Mouse (Mus musculus) forebrain, embryonic 11.5 days (tissue): ENCODE results near the gene Gm14085. TPM values are rescaled to one million over a fixed set of nuclear protein-coding genes. Genes with fewer than 3 reads are reported as not detected.
A peak's percentile ranks its signal among the peaks of the same experiment; 100 is the strongest.

Source experiments
- ATAC-seq: fragments of 200-750 bp; cut with Nextera tagmentation; replicated peaks from 2 replicates; pipeline ENCODE4 v1.8.0; 2017; ENCODE audit warnings: moderate TSS enrichment; ENCODE audit not compliant: low FRiP score
- DNase-seq: peaks from one replicate; pipeline ENCODE4 v3.0.0-alpha.2; 2017; ENCODE audit warnings: low spot score
- H3K27ac ChIP-seq: fragments of 300-500 bp; sonication (generic); 2 replicates; pipeline ENCODE4 v1.5.1; 2014; ENCODE audit warnings: low read depth, low read length
- H3K27me3 ChIP-seq: fragments of 300-500 bp; sonication (generic); 2 replicates; pipeline ENCODE4 v1.6.1; 2014; ENCODE audit warnings: mild to moderate bottlenecking, low read length, mixed read lengths; ENCODE audit not compliant: control insufficient read depth, insufficient read depth
- H3K36me3 ChIP-seq: fragments of 300-500 bp; sonication (generic); 2 replicates; pipeline ENCODE4 v1.6.1; 2014; ENCODE audit warnings: mild to moderate bottlenecking, low read length, moderate library complexity, mixed read lengths; ENCODE audit not compliant: control insufficient read depth, insufficient read depth
- H3K4me1 ChIP-seq: fragments of 300-500 bp; sonication (generic); replicated peaks from 2 replicates; pipeline ENCODE4 v1.6.1; 2014; ENCODE audit warnings: low read length, mixed read lengths; ENCODE audit not compliant: control insufficient read depth, insufficient read depth
- H3K4me2 ChIP-seq: fragments of 300-500 bp; sonication (generic); 2 replicates; pipeline ENCODE4 v1.6.1; 2014; ENCODE audit warnings: low read depth, mild to moderate bottlenecking, low read length, moderate library complexity, mixed read lengths; ENCODE audit not compliant: severe bottlenecking
- H3K4me3 ChIP-seq: fragments of 300-500 bp; sonication (generic); 2 replicates; pipeline ENCODE4 v1.5.1; 2014; ENCODE audit warnings: low read depth, low read length
- H3K9ac ChIP-seq: fragments of 300-500 bp; sonication (generic); 2 replicates; pipeline ENCODE4 v1.6.1; 2014; ENCODE audit warnings: low read length
- H3K9me3 ChIP-seq: fragments of 300-500 bp; sonication (generic); 2 replicates; pipeline ENCODE4 v1.6.1; 2016; ENCODE audit warnings: low read length, mixed read lengths; ENCODE audit not compliant: control insufficient read depth
- WGBS: fragments of 180-500 bp; shearing (Covaris S2); extraction: QIAGEN DNeasy Blood & Tissue Kit; methylation state at CpG from one replicate; pipeline ENCODE4 v1.1.7; 2014; 5-methylcytosine and 5-hydroxymethylcytosine counted together
- polyA plus RNA-seq: library from polyadenylated mRNA; unstranded; fragments of >200 nt; fragmentation: Nextera tagmentation; extraction: Ambion mirVana; gene quantifications from 2 replicates; pipeline ENCODE4 v1.2.1, GENCODE M21; 2014

Gm14085 gene
- polyA plus RNA-seq, 1 experiment from 2014 or later = not detected

- H3K27me3 ChIP-seq = no peaks in the 10 kb centered on the region
- H3K4me2 ChIP-seq = no peak overlapping the region
- no peaks in the 10 kb centered on the region for H3K9me3 ChIP-seq
- H3K9ac ChIP-seq = no peak overlapping the region
- no peak overlapping the region for H3K27ac ChIP-seq
- no peaks in the 10 kb centered on the region for H3K36me3 ChIP-seq
- no peak for ATAC-seq
- DNase-seq = no peak
- no peak overlapping the region for H3K4me3 ChIP-seq
- no peaks in the 10 kb centered on the region for H3K4me1 ChIP-seq
- WGBS = 79% methylated on average over 2 of the region's 2 CpGs
Observed at GRCm38 (mm10) chr2:122532136-122532801, 47.5 kb downstream of the Gm14085 start.

GRCm38 (mm10) chr2:122532802-122533186, 48.1 kb downstream of the Gm14085 start:
- Histone ChIP-seq H3K4me3 (no peak overlapping the region), H3K4me1 (no peaks in the 10 kb centered on the region), H3K9me3 (no peaks in the 10 kb centered on the region), H3K36me3 (no peaks in the 10 kb centered on the region), H3K4me2 (no peak overlapping the region), H3K27me3 (no peaks in the 10 kb centered on the region), H3K27ac (no peak overlapping the region), H3K9ac (no peak overlapping the region)
- ATAC-seq = no peak
- 93% methylated on average over 2 of the region's 2 CpGs for WGBS
- DNase-seq = no peak

GRCm38 (mm10) chr2:122533378-122533777, 48.6 kb downstream of the Gm14085 start:
- Histone ChIP-seq H3K4me2 (no peak overlapping the region), H3K4me3 (no peak overlapping the region), H3K4me1 (no peaks in the 10 kb centered on the region), H3K9ac (no peak overlapping the region), H3K27me3 (no peaks in the 10 kb centered on the region), H3K9me3 (no peaks in the 10 kb centered on the region), H3K27ac (no peak overlapping the region), H3K36me3 (no peaks in the 10 kb centered on the region)
- DNase-seq = no peak
- 89% methylated on average over 2 of the region's 2 CpGs for WGBS
- no peak for ATAC-seq

- no peak overlapping the region for H3K4me3 ChIP-seq
- no peak overlapping the region for H3K9ac ChIP-seq
- no peaks in the 10 kb centered on the region for H3K9me3 ChIP-seq
- no peak overlapping the region for H3K27ac ChIP-seq
- no peaks in the 10 kb centered on the region for H3K27me3 ChIP-seq
- no peak for ATAC-seq
- no peaks in the 10 kb centered on the region for H3K4me1 ChIP-seq
- no peaks in the 10 kb centered on the region for H3K36me3 ChIP-seq
- WGBS = 82% methylated on average over 2 of the region's 2 CpGs
- no peak overlapping the region for H3K4me2 ChIP-seq
- DNase-seq = no peak
Observed at GRCm38 (mm10) chr2:122534671-122535070, 49.9 kb downstream of the Gm14085 start.

GRCm38 (mm10) chr2:122558317-122558716, 73.6 kb downstream of the Gm14085 start:
- no peaks in the 10 kb centered on the region for H3K4me1 ChIP-seq
- 30% methylated on average over 2 of the region's 2 CpGs for WGBS
- ATAC-seq (no peak), DNase-seq (no peak)
- H3K4me2 ChIP-seq = no peak overlapping the region
- H3K9ac ChIP-seq = no peak overlapping the region
- no peaks in the 10 kb centered on the region for H3K27me3 ChIP-seq
- no peak overlapping the region for H3K27ac ChIP-seq
- H3K9me3 ChIP-seq = no peaks in the 10 kb centered on the region
- no peak overlapping the region for H3K4me3 ChIP-seq
- H3K36me3 ChIP-seq = no peaks in the 10 kb centered on the region

- 92% methylated on average over 5 of the region's 5 CpGs for WGBS
- Histone ChIP-seq H3K27me3 (no peaks in the 10 kb centered on the region), H3K36me3 (no peaks in the 10 kb centered on the region), H3K4me3 (no peak overlapping the region), H3K4me1 (no peaks in the 10 kb centered on the region), H3K9me3 (no peaks in the 10 kb centered on the region), H3K27ac (no peak overlapping the region), H3K9ac (no peak overlapping the region), H3K4me2 (no peak overlapping the region)
- no peak for ATAC-seq
- no peak for DNase-seq
Observed at GRCm38 (mm10) chr2:122561221-122561620, 76.5 kb downstream of the Gm14085 start.

- 95% methylated on average over 1 of the region's 1 CpGs for WGBS
- no peak for ATAC-seq
- no peak for DNase-seq
Observed at GRCm38 (mm10) chr2:122562251-122562650, 77.5 kb downstream of the Gm14085 start.

GRCm38 (mm10) chr2:122569439-122569838, 84.7 kb downstream of the Gm14085 start:
- Histone ChIP-seq H3K27ac (no peak overlapping the region), H3K4me3 (no peak overlapping the region), H3K27me3 (no peaks in the 10 kb centered on the region), H3K36me3 (no peaks in the 10 kb centered on the region), H3K4me2 (no peak overlapping the region), H3K9me3 (no peaks in the 10 kb centered on the region), H3K9ac (no peak overlapping the region), H3K4me1 (no peaks in the 10 kb centered on the region)
- ATAC-seq (0 out of 2 replicates have a peak, but pooled peaks have one; percentile 39), DNase-seq (peak; percentile 71)
- WGBS = 22% methylated on average over 3 of the region's 3 CpGs

More at GRCm38 (mm10) chr2:122562251-122562650, 77.5 kb downstream of the Gm14085 start:
- Histone ChIP-seq H3K9me3 (no peaks in the 10 kb centered on the region), H3K27ac (no peak overlapping the region), H3K4me3 (no peak overlapping the region), H3K36me3 (no peaks in the 10 kb centered on the region), H3K27me3 (no peaks in the 10 kb centered on the region), H3K4me2 (no peak overlapping the region), H3K9ac (no peak overlapping the region), H3K4me1 (no peaks in the 10 kb centered on the region)

- no peak for DNase-seq
- WGBS = 75% methylated on average over 4 of the region's 4 CpGs
Observed at GRCm38 (mm10) chr2:122570430-122570829, 85.7 kb downstream of the Gm14085 start.

More at GRCm38 (mm10) chr2:122570430-122570829, 85.7 kb downstream of the Gm14085 start:
- no peak overlapping the region for H3K9ac ChIP-seq
- H3K27ac ChIP-seq = no peak overlapping the region
- no peak for ATAC-seq
- H3K9me3 ChIP-seq = no peaks in the 10 kb centered on the region
- no peaks in the 10 kb centered on the region for H3K4me1 ChIP-seq
- H3K4me2 ChIP-seq = no peak overlapping the region
- H3K27me3 ChIP-seq = no peaks in the 10 kb centered on the region
- H3K36me3 ChIP-seq = no peaks in the 10 kb centered on the region
- H3K4me3 ChIP-seq = no peak overlapping the region
